Mouse (Mus musculus) R1 (cell line): ENCODE data around the gene Nr2c1.
A peak's percentile ranks its signal among the peaks of the same experiment; 100 is the strongest.

Experiments used
- DNase-seq: peaks from one replicate; pipeline ENCODE4 v3.0.0-alpha.2; 2018; ENCODE audit warnings: low read depth, low spot score

Nr2c1 gene

GRCm38 (mm10) chr10:94204973-94205372, 57.1 kb downstream of the Nr2c1 start:
- DNase-seq, result no peak

- DNase-seq, result no peak
These were observed 63.1 kb downstream of the Nr2c1 start for GRCm38 (mm10) chr10:94210718-94211618.

GRCm38 (mm10) chr10:94211725-94212124, 63.9 kb downstream of the Nr2c1 start:
- DNase-seq, result no peak

GRCm38 (mm10) chr10:94225026-94225750, 77.4 kb downstream of the Nr2c1 start:
- DNase-seq, result peak; percentile 44

GRCm38 (mm10) chr10:94230172-94230981, 82.6 kb downstream of the Nr2c1 start:
- DNase-seq, result peak; percentile 69

- no peak for DNase-seq
These were observed 83.2 kb downstream of the Nr2c1 start for GRCm38 (mm10) chr10:94231025-94231424.

- DNase-seq, result no peak
These were observed 87.4 kb downstream of the Nr2c1 start for GRCm38 (mm10) chr10:94235200-94235599.

- DNase-seq, result peak; percentile 40
These were observed 93.5 kb downstream of the Nr2c1 start for GRCm38 (mm10) chr10:94241346-94241745.
